Mouse (Mus musculus): Measurements from ENCODE around the gene Rtn4rl2.
"Not testable (repeated sequence)": the region's sequence is repeated elsewhere in the genome, so short reads cannot be mapped to it uniquely, and the experiment has no call there.

Rtn4rl2 gene

DNA sequence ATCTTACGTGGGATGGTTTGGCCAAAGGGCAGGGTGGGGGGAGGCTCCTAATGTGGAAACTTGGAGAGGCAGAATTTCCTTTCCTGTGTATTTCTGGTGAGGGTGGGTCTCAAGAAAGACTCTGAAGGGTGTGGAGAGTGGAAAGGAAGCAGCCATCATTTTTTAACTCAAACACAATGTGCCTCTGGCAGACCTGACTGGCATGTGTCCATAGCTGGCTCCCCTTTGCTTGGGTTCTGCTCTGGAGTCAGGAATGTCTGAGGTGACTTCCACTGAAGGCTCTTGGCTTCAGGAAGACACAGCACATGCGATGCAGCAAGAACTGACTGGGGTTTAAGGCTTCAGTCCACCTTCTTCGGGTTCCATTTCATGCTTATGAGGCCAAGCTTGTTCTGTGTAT is 28.8 kb upstream of the Rtn4rl2 start:
- H3K4me3 ChIP-seq (replicated peaks; ENCODE audit: low read length) = no peak overlapping the region
- no peaks in the 10 kb centered on the region for H3K36me3 ChIP-seq (ENCODE audit: insufficient read depth, low read length)
- H3K27me3 ChIP-seq (ENCODE audit: insufficient read depth, low read length) = no peaks in the 10 kb centered on the region
- H3K9me3 ChIP-seq (ENCODE audit: low read length) = no peaks in the 10 kb centered on the region
- no peaks in the 10 kb centered on the region for H3K4me1 ChIP-seq (replicated peaks; ENCODE audit: low read depth, low read length)
- TF ChIP-seq CTCF (conservative IDR thresholded peaks at IDR 0.05; ENCODE audit: low read length) = no peak
- no peak for TF ChIP-seq POU5F1 (IDR thresholded peaks at IDR 0.05; ENCODE audit: borderline replicate concordance, low read length)

DNA sequence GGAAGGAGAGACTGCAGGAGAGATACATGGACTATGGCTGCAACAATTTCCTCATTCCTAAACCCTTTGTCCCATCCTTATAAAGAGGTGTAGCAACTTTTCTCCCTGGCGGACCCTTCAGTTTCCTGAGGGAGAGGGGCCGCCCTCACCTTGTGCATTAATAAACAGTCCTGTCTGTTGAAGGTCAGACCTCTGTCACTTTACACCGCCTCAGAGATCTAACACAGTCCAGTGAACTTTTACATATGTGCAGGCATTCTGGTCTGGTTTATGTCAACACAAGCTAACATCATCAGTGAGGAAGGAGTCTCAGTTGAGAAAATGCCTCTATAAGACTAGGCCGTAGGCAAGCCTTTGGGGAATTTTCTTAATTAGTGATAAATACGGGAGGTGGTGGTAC is 27.4 kb upstream of the Rtn4rl2 start:
- Histone ChIP-seq H3K4me3 (replicated peaks; ENCODE audit: low read length) (no peak overlapping the region), H3K4me1 (replicated peaks; ENCODE audit: low read depth, low read length) (no peaks in the 10 kb centered on the region), H3K9me3 (ENCODE audit: low read length) (no peaks in the 10 kb centered on the region), H3K36me3 (ENCODE audit: insufficient read depth, low read length) (no peaks in the 10 kb centered on the region), H3K27me3 (ENCODE audit: insufficient read depth, low read length) (no peaks in the 10 kb centered on the region)
- TF ChIP-seq CTCF (conservative IDR thresholded peaks at IDR 0.05; ENCODE audit: low read length) = no peak
- TF ChIP-seq POU5F1 (IDR thresholded peaks at IDR 0.05; ENCODE audit: borderline replicate concordance, low read length) = no peak
- TF ChIP-seq NANOG (IDR thresholded peaks at IDR 0.05; ENCODE audit: borderline replicate concordance, low read length) = no peak

DNA sequence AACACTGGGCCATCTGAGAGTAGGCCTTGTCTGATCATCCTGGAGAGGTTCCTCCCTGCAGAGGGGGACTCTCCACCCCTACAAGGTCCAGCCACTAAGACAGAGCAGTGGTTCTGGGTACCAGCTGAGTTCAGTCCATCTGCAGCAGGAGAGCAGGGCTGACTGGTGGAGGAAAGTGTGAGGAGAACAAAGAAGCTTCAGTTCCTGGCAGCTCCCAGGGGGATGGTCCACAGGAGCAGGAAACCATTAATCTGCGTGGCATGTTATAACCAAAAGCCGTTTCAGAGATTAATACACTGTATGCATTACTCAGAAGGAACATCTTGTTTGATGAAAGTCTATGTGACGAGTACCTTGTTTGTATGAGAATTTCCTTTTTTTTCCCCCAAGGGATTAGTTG is 26.2 kb upstream of the Rtn4rl2 start:
- H3K4me3 ChIP-seq (replicated peaks; ENCODE audit: low read length) = no peak overlapping the region
- H3K9me3 ChIP-seq (ENCODE audit: low read length) = no peaks in the 10 kb centered on the region
- H3K36me3 ChIP-seq (ENCODE audit: insufficient read depth, low read length) = no peaks in the 10 kb centered on the region
- TF ChIP-seq NANOG (IDR thresholded peaks at IDR 0.05; ENCODE audit: borderline replicate concordance, low read length) (no peak), POU5F1 (IDR thresholded peaks at IDR 0.05; ENCODE audit: borderline replicate concordance, low read length) (no peak)
- no peaks in the 10 kb centered on the region for H3K4me1 ChIP-seq (replicated peaks; ENCODE audit: low read depth, low read length)
- no peaks in the 10 kb centered on the region for H3K27me3 ChIP-seq (ENCODE audit: insufficient read depth, low read length)

DNA sequence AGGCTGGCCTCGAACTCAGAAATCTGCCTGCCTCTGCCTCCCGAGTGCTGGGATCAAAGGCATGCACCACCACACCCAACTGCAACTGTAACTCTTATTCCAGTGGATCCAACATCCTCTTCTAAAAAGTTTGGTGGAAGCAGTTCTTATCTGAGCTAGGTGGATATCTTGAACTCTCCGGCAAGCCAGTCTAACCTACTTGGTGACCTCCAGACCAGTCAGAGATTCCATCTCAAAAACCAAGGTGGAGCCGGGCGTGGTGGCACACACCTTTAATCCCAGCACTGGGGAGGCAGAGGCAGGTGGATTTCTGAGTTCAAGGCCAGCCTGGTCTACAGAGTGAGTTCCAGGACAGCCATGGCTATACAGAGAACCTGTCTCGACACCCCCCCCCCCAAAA is 10.2 kb upstream of the Rtn4rl2 start:
- not testable (repeated sequence) for H3K4me1 ChIP-seq (replicated peaks; ENCODE audit: low read depth, low read length); H3K4me3 ChIP-seq (replicated peaks; ENCODE audit: low read length); H3K36me3 ChIP-seq (ENCODE audit: insufficient read depth, low read length)
- H3K27me3 ChIP-seq (ENCODE audit: insufficient read depth, low read length) = peaks cover 18% of the 10 kb centered on the region
- peaks cover 22% of the 10 kb centered on the region for H3K9me3 ChIP-seq (ENCODE audit: low read length)

DNA sequence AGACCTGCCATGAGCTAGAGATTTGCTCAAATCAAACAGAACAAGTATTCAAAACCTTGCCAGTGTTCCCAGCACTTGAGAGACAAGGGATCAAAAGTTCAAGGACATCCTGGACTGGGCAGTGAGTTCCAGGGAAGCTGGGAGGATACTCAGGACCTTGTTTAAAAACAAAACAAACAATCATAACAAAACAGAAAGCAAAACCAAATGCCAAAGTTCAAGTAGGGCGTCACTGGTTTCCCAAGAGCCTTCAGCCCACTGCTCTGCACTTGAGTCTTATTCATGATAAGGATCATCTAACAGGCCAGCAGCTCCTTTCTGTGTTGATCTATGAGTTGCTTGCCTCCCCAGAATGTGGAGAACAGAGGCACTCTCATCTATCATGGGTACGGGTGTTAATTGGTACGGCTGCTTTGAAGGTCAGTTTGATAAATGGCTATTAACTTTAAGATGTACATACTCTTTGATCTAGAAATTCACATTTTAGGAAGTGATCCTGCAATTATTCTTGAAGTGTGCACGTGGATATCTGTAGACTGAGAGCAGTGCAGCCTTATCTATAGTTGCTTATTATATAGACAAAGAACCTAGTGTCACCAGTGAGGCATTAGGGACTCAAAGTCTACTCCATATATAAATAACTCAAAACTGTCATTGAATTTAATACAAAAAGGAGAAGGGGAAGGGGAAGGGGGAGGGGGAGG is 9.1 kb upstream of the Rtn4rl2 start:
- H3K4me1 ChIP-seq (replicated peaks; ENCODE audit: low read depth, low read length) = no peaks in the 10 kb centered on the region
- no peak for TF ChIP-seq NANOG (IDR thresholded peaks at IDR 0.05; ENCODE audit: borderline replicate concordance, low read length)
- no peaks in the 10 kb centered on the region for H3K36me3 ChIP-seq (ENCODE audit: insufficient read depth, low read length)
- no peak overlapping the region for H3K4me3 ChIP-seq (replicated peaks; ENCODE audit: low read length)
- peaks cover 28% of the 10 kb centered on the region for H3K27me3 ChIP-seq (ENCODE audit: insufficient read depth, low read length)
- H3K9me3 ChIP-seq (ENCODE audit: low read length) = peaks cover 13% of the 10 kb centered on the region; the same call in 1 of the 2 replicates

DNA sequence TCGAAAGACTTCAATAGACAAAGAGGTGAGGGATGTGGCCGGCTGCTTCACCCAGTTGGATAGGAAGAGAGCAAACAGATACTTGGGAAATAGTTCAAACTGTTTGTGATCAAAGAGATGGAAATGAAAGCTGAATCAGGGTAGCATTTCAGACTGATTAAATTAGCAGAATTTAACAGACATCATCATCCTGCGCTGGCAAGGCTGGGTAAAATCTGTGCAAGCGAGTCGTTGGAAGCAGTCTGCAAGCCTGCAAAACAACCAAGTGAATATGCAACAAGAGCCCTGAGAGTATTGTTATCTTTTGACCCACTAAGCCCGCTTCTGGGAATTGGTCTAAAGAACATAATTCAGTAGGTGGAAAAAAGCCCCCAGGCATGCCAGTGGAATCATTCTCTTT is 6.8 kb upstream of the Rtn4rl2 start:
- TF ChIP-seq NANOG (IDR thresholded peaks at IDR 0.05; ENCODE audit: borderline replicate concordance, low read length) (no peak), CTCF (conservative IDR thresholded peaks at IDR 0.05; ENCODE audit: low read length) (no peak), POU5F1 (IDR thresholded peaks at IDR 0.05; ENCODE audit: borderline replicate concordance, low read length) (no peak)
- H3K27me3 ChIP-seq (ENCODE audit: insufficient read depth, low read length) = peaks cover 47% of the 10 kb centered on the region
- peaks cover 10% of the 10 kb centered on the region for H3K4me1 ChIP-seq (replicated peaks; ENCODE audit: low read depth, low read length)
- H3K36me3 ChIP-seq (ENCODE audit: insufficient read depth, low read length) = no peaks in the 10 kb centered on the region
- peaks cover 7% of the 10 kb centered on the region; the same call in 1 of the 2 replicates for H3K9me3 ChIP-seq (ENCODE audit: low read length)
- no peak overlapping the region for H3K4me3 ChIP-seq (replicated peaks; ENCODE audit: low read length)

DNA sequence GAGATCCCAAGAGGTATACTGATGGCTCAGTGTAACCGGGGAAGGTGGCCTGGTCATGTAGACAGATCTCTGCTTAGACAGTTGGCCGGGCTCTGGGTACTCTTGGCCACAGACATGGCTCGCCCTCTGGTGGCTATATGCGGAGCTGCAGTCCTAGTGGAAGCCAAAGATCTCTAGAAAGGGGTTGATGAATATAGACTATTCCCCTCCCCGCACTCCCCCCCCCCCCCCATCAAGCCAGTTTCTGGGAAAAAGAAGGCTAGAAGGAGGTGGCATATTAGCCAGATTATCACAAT is 3.5 kb upstream of the Rtn4rl2 start:
- Histone ChIP-seq H3K27me3 (ENCODE audit: insufficient read depth, low read length) (peaks cover 81% of the 10 kb centered on the region), H3K4me1 (replicated peaks; ENCODE audit: low read depth, low read length) (peaks cover 33% of the 10 kb centered on the region), H3K36me3 (ENCODE audit: insufficient read depth, low read length) (no peaks in the 10 kb centered on the region), H3K9me3 (ENCODE audit: low read length) (no peaks in the 10 kb centered on the region), H3K4me3 (replicated peaks; ENCODE audit: low read length) (no peak overlapping the region)
- TF ChIP-seq CTCF (conservative IDR thresholded peaks at IDR 0.05; ENCODE audit: low read length) = peak; percentile 63
- no peak for TF ChIP-seq POU5F1 (IDR thresholded peaks at IDR 0.05; ENCODE audit: borderline replicate concordance, low read length)

DNA sequence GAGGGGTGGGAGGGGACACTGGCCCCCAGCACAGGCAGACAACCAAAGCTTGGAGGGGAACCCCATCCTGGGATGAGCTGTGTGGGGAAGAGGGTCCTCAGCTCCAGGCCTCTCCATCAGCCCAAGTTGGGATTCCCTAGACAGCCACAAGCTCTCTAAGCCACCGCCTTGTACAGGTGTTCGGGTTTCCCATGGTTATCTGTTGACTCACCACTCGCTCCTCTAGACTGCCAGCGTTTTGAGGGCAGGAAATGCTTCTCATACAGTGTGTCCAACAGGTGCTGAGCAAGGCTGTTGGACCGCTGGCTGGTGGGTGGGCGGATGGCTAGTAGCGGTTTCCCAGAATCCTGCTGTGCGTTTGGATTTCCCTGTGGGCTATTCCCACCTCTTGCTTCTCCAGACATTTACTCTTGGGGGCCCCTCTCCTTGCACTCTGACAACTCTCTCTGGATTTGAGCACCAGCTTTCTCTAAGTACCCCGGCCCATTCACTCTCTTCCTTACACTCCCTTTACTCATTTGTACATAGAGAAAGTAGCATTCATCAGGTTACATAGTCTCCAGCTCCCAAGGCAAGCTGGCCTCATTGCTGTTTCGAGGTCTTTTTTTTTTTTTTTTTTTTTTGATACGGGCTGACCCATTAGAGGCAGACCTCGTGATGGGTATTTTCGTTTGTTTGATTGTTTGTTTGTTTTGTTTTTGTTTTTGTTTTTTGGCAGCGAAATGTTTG is 3.0 kb upstream of the Rtn4rl2 start:
- Histone ChIP-seq H3K4me1 (replicated peaks; ENCODE audit: low read depth, low read length) (peaks cover 35% of the 10 kb centered on the region), H3K36me3 (ENCODE audit: insufficient read depth, low read length) (no peaks in the 10 kb centered on the region), H3K27me3 (ENCODE audit: insufficient read depth, low read length) (peaks cover 84% of the 10 kb centered on the region), H3K4me3 (replicated peaks; ENCODE audit: low read length) (peak overlapping the region; percentile 71), H3K9me3 (ENCODE audit: low read length) (no peaks in the 10 kb centered on the region)
- TF ChIP-seq CTCF (conservative IDR thresholded peaks at IDR 0.05; ENCODE audit: low read length) (no peak), POU5F1 (IDR thresholded peaks at IDR 0.05; ENCODE audit: borderline replicate concordance, low read length) (no peak), NANOG (IDR thresholded peaks at IDR 0.05; ENCODE audit: borderline replicate concordance, low read length) (no peak)

DNA sequence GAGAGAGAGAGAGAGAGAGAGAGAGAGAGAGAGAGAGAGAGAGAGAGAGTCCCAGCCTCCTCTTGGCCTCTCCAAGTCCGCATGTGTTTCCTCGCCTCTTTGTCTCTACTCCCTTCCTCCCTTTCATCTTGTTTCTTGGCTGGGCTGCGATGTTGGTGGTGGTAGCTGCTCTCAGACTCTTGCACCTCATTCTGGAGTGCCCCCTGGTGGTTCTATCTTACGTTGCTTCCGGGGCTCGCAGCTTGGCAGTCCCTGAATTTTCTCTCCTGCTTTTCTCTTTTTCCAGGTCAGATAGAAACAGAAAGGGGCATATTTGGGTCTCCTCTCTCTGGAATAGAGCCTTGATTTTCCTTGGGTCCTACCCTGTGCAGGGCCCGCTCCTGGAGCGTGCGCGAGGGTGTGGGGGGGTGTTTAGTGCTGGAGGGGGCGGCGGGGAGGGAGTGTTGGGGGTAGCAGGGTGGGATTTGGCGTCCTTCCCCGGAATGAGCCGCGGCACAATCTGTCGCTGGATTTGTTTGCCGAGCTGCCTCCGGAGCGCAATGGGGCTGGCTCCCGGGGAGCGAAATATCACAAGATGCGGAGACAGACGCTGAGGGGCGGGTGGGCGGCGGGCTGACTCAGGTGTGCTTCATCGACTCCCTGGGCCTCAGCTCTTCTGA is 2.3 kb upstream of the Rtn4rl2 start:
- TF ChIP-seq CTCF (conservative IDR thresholded peaks at IDR 0.05; ENCODE audit: low read length) (peak; percentile 59), NANOG (IDR thresholded peaks at IDR 0.05; ENCODE audit: borderline replicate concordance, low read length) (no peak), POU5F1 (IDR thresholded peaks at IDR 0.05; ENCODE audit: borderline replicate concordance, low read length) (no peak)
- no peaks in the 10 kb centered on the region for H3K36me3 ChIP-seq (ENCODE audit: insufficient read depth, low read length)
- peaks cover 91% of the 10 kb centered on the region for H3K27me3 ChIP-seq (ENCODE audit: insufficient read depth, low read length)
- H3K4me1 ChIP-seq (replicated peaks; ENCODE audit: low read depth, low read length) = peaks cover 35% of the 10 kb centered on the region
- H3K4me3 ChIP-seq (replicated peaks; ENCODE audit: low read length) = peak overlapping the region; percentile 71
- H3K9me3 ChIP-seq (ENCODE audit: low read length) = peaks cover 6% of the 10 kb centered on the region

Data from E14TG2a.4 (cell line).